Mouse (Mus musculus): ENCODE results near the gene Ppp1r36. TPM values are rescaled to one million over a fixed set of nuclear protein-coding genes. Genes with fewer than 3 reads are reported as not detected.
"Not testable (repeated sequence)": the region's sequence is repeated elsewhere in the genome, so short reads cannot be mapped to it uniquely, and the experiment has no call there.

The Ppp1r36 gene
- total and polyA plus RNA-seq, 3 experiments = not detected

DNA sequence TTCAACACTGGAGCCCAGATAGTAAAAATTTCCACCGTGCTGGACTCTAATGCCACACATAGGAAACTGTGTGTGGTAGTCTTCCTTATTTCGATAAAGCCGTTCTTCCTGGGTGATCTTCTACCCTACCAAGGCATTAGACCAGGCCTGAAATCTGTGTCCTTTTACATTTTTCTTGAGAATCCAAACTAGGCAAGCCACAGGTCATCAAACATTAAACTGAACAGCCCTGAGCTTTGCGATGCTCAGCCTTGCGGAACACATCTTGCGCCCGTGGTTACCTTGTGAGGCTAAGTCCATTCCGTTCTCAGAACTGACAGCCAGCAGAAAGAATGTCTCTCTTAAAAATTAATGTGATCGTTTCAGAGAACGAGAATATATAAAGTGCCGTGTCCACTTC is 28.9 kb downstream of the Ppp1r36 start:
- no peaks in the 10 kb centered on the region for H3K9me3 ChIP-seq (replicated peaks; ENCODE audit: low read length)
- dilution Hi-C loops (cut with MboI; ENCODE audit: extremely low pct_ligation_motif_present, extremely low pct_unique_long_range_greater_than_20kb, low sequenced_read_pairs) = no loop called here
- TF ChIP-seq POLR2AphosphoS2 (IDR thresholded peaks at IDR 0.05; ENCODE audit: low read depth, low read length) (no peak), EP300 (IDR thresholded peaks at IDR 0.05; ENCODE audit: low read length) (0 out of 2 replicates have a peak, but pooled peaks have one; percentile 37), NRF1 (IDR thresholded peaks at IDR 0.05; ENCODE audit: low read depth, low read length) (no peak)
- H3K27ac ChIP-seq (ENCODE audit: insufficient read depth, low read depth) = no peak overlapping the region
- H3K4me2 ChIP-seq (ENCODE audit: insufficient read depth, low read depth, poor library complexity, severe bottlenecking) = peak overlapping the region; percentile 98
- no peaks in the 10 kb centered on the region for H3K27me3 ChIP-seq (replicated peaks)
- H3K79me2 ChIP-seq (replicated peaks; ENCODE audit: control insufficient read depth, extremely low read depth, insufficient read depth, poor library complexity, severe bottlenecking) = peaks cover 62% of the 10 kb centered on the region
- in situ Hi-C loops (cut with MboI; ENCODE audit: low pct_ligation_motif_present, low pct_unique_long_range_greater_than_20kb, low sequenced_read_pairs) = no loop called here
- no peak for DNase-seq (ENCODE audit: extremely low read depth)
- H3K36me3 ChIP-seq (replicated peaks in 1 of 2; ENCODE audit: control insufficient read depth in 1 of 2, insufficient read depth in 1 of 2, low read length in 1 of 2) = peaks cover 35 to 46% of the 10 kb centered on the region in 2 experiments
- H3K9ac ChIP-seq (ENCODE audit: insufficient read depth, low read depth) = peak overlapping the region; percentile 77
- H3K4me1 ChIP-seq (ENCODE audit: control insufficient read depth in 1 of 2, insufficient read depth in 2 of 2) = peaks cover 0 to 28% of the 10 kb centered on the region in 2 experiments; a peak in 2 of 4 replicates
- H3K4me3 ChIP-seq (replicated peaks in 1 of 3; ENCODE audit: low read depth in 2 of 3, low read length in 2 of 3, poor library complexity in 1 of 3) = peak overlapping the region; percentile 44 to 90 (median 75)

DNA sequence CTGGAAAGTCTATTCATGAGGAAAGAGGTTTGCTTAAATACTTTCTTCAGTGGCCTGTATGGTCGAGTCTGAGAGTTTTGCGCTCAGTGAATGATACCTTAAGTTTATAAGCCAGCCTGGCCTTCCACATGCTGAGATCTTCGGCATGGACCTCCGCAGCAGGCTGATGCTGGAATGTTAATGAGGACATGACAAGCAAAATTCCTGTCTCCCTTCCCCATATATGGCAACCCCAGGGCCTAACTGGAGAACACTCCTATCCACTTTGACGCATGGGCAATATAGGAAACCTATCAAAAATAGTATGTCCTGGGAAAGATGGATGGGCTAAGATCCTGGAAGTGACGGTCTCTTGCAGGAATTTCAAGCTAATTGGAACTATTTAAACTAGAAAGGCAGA is 30.8 kb downstream of the Ppp1r36 start:
- dilution Hi-C loops (cut with MboI; ENCODE audit: extremely low pct_ligation_motif_present, extremely low pct_unique_long_range_greater_than_20kb, low sequenced_read_pairs) = no loop called here
- Histone ChIP-seq H3K9me3 (replicated peaks; ENCODE audit: low read length) (no peaks in the 10 kb centered on the region), H3K9ac (ENCODE audit: insufficient read depth, low read depth) (no peak overlapping the region), H3K79me2 (replicated peaks; ENCODE audit: control insufficient read depth, extremely low read depth, insufficient read depth, poor library complexity, severe bottlenecking) (peaks cover 65% of the 10 kb centered on the region), H3K27ac (ENCODE audit: insufficient read depth, low read depth) (no peak overlapping the region), H3K27me3 (replicated peaks) (no peaks in the 10 kb centered on the region), H3K36me3 (replicated peaks in 1 of 2; ENCODE audit: control insufficient read depth in 1 of 2, insufficient read depth in 1 of 2, low read length in 1 of 2) (peaks cover 48 to 61% of the 10 kb centered on the region in 2 experiments), H3K4me3 (replicated peaks in 1 of 3; ENCODE audit: low read depth in 2 of 3, low read length in 2 of 3, poor library complexity in 1 of 3) (no peak overlapping the region), H3K4me1 (ENCODE audit: control insufficient read depth in 1 of 2, insufficient read depth in 2 of 2) (peaks cover 0 to 28% of the 10 kb centered on the region in 2 experiments; a peak in 2 of 4 replicates), H3K4me2 (ENCODE audit: insufficient read depth, low read depth, poor library complexity, severe bottlenecking) (no peak overlapping the region)
- no peak for DNase-seq (ENCODE audit: extremely low read depth)
- no peak for TF ChIP-seq ETS1 (conservative IDR thresholded peaks at IDR 0.05; ENCODE audit: low read depth, low read length)
- TF ChIP-seq GABPA (IDR thresholded peaks at IDR 0.05; ENCODE audit: insufficient replicate concordance, low read depth, low read length) = no peak
- no peak for TF ChIP-seq USF2 (conservative IDR thresholded peaks at IDR 0.05; ENCODE audit: low read depth, low read length)
- TF ChIP-seq NELFE (IDR thresholded peaks at IDR 0.05; ENCODE audit: low read depth, low read length) = no peak
- no peak for TF ChIP-seq EP300 (IDR thresholded peaks at IDR 0.05; ENCODE audit: low read length)
- TF ChIP-seq SIN3A (IDR thresholded peaks at IDR 0.05; ENCODE audit: low read length) = no peak
- no peak for TF ChIP-seq BHLHE40 (IDR thresholded peaks at IDR 0.05; ENCODE audit: low read depth, low read length)
- no peak for TF ChIP-seq SMC3 (IDR thresholded peaks at IDR 0.05; ENCODE audit: low read depth, low read length)
- in situ Hi-C loops (cut with MboI; ENCODE audit: low pct_ligation_motif_present, low pct_unique_long_range_greater_than_20kb, low sequenced_read_pairs) = no loop called here

DNA sequence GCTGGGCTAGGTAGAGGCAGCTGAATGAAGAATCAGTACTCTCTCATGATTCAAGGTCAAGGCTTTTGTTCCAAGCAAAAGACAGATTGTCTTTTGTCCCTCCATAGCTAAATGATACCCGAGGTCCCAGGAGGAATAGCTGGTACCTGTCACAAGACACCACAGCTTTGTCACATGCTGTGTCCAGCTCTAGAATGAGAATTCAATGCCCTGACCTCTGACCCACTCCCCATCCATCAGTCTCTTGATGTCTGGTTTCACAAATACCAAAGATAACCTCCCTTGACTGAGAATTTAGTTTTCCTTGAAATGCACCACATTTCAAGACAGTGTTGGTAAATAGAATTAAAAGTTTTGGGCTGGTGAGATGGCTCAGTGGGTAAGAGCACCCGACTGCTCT is 34.9 kb downstream of the Ppp1r36 start:
- dilution Hi-C loops (cut with MboI; ENCODE audit: extremely low pct_ligation_motif_present, extremely low pct_unique_long_range_greater_than_20kb, low sequenced_read_pairs) = no loop called here

DNA sequence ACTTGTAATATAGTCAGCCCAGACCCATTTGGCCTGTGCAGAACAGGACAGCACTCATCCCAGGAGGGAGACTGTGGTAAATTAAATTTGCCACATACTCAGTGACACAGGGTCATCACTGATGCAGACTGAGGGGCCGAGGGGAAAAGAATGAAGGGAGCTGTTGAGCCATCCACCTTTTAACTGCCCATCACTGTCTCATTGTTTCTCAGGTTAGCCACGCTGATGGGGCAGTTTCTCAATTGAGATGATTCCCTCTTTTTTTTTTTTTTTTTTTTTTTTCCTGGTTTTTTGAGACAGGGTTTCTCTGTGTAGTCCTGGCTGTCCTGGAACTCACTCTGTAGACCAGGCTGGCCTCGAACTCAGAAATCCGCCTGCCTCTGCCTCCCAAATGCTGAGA is 41.1 kb downstream of the Ppp1r36 start:
- Histone ChIP-seq H3K4me1 (ENCODE audit: control insufficient read depth in 1 of 2, insufficient read depth in 2 of 2) (peaks cover under 1 to 18% of the 10 kb centered on the region in 2 experiments), H3K36me3 (replicated peaks in 1 of 2; ENCODE audit: control insufficient read depth in 1 of 2, insufficient read depth in 1 of 2, low read length in 1 of 2) (peaks cover 27 to 63% of the 10 kb centered on the region in 2 experiments)
- H3K4me3 ChIP-seq (replicated peaks in 1 of 3; ENCODE audit: low read depth in 2 of 3, low read length in 2 of 3, poor library complexity in 1 of 3); H3K27me3 ChIP-seq (replicated peaks); DNase-seq (ENCODE audit: extremely low read depth); H3K4me2 ChIP-seq (ENCODE audit: insufficient read depth, low read depth, poor library complexity, severe bottlenecking); in situ Hi-C loops (cut with MboI; ENCODE audit: low pct_ligation_motif_present, low pct_unique_long_range_greater_than_20kb, low sequenced_read_pairs); dilution Hi-C loops (cut with MboI; ENCODE audit: extremely low pct_ligation_motif_present, extremely low pct_unique_long_range_greater_than_20kb, low sequenced_read_pairs); H3K79me2 ChIP-seq (replicated peaks; ENCODE audit: control insufficient read depth, extremely low read depth, insufficient read depth, poor library complexity, severe bottlenecking); H3K9ac ChIP-seq (ENCODE audit: insufficient read depth, low read depth); H3K27ac ChIP-seq (ENCODE audit: insufficient read depth, low read depth); H3K9me3 ChIP-seq (replicated peaks; ENCODE audit: low read length): not testable (repeated sequence)

More for the DNA sequence above, 34.9 kb downstream of the Ppp1r36 start:
- DNase-seq (ENCODE audit: extremely low read depth) = no peak
- TF ChIP-seq JUN (IDR thresholded peaks at IDR 0.05; ENCODE audit: insufficient read depth, low read depth, low read length) (no peak), JUND (conservative IDR thresholded peaks at IDR 0.05; ENCODE audit: low read depth, low read length) (no peak), MAX (IDR thresholded peaks at IDR 0.05; ENCODE audit: low read length) (no peak), ZC3H11A (IDR thresholded peaks at IDR 0.05; ENCODE audit: low read depth, low read length) (no peak), NRF1 (IDR thresholded peaks at IDR 0.05; ENCODE audit: low read depth, low read length) (no peak), MAZ (IDR thresholded peaks at IDR 0.05; ENCODE audit: low read depth, low read length) (no peak), RAD21 (IDR thresholded peaks at IDR 0.05; ENCODE audit: low read depth, low read length) (no peak), CHD2 (IDR thresholded peaks at IDR 0.05; ENCODE audit: low read length) (no peak), POLR2AphosphoS2 (IDR thresholded peaks at IDR 0.05; ENCODE audit: low read depth, low read length) (no peak), TBP (conservative IDR thresholded peaks at IDR 0.05; ENCODE audit: low read depth, low read length) (no peak), UBTF (IDR thresholded peaks at IDR 0.05; ENCODE audit: low read depth, low read length) (no peak), KAT2A (IDR thresholded peaks at IDR 0.05; ENCODE audit: insufficient replicate concordance, low read length) (no peak)
- peaks cover 55 to 87% of the 10 kb centered on the region in 2 experiments for H3K36me3 ChIP-seq (replicated peaks in 1 of 2; ENCODE audit: control insufficient read depth in 1 of 2, insufficient read depth in 1 of 2, low read length in 1 of 2)
- H3K27me3 ChIP-seq (replicated peaks) = no peaks in the 10 kb centered on the region
- H3K79me2 ChIP-seq (replicated peaks; ENCODE audit: control insufficient read depth, extremely low read depth, insufficient read depth, poor library complexity, severe bottlenecking) = peaks cover 38% of the 10 kb centered on the region
- no peak overlapping the region for H3K27ac ChIP-seq (ENCODE audit: insufficient read depth, low read depth)
- no peak overlapping the region for H3K9ac ChIP-seq (ENCODE audit: insufficient read depth, low read depth)
- in situ Hi-C loops (cut with MboI; ENCODE audit: low pct_ligation_motif_present, low pct_unique_long_range_greater_than_20kb, low sequenced_read_pairs) = no loop called here
- H3K9me3 ChIP-seq (replicated peaks; ENCODE audit: low read length) = no peaks in the 10 kb centered on the region
- no peak overlapping the region for H3K4me3 ChIP-seq (replicated peaks in 1 of 3; ENCODE audit: low read depth in 2 of 3, low read length in 2 of 3, poor library complexity in 1 of 3)
- peaks cover 0 to 24% of the 10 kb centered on the region in 2 experiments; a peak in 1 of 4 replicates for H3K4me1 ChIP-seq (ENCODE audit: control insufficient read depth in 1 of 2, insufficient read depth in 2 of 2)
- no peak overlapping the region for H3K4me2 ChIP-seq (ENCODE audit: insufficient read depth, low read depth, poor library complexity, severe bottlenecking)

Measured in CH12.LX (cell line).